Mouse (Mus musculus) right cerebral cortex, adult 18-20 months (tissue): ENCODE data around the gene Il21r.

Experiments
- DNase-seq: peaks from one replicate; pipeline ENCODE4 v3.0.0; 2022; ENCODE audit warnings: mixed read lengths

Gene Il21r

GRCm38 (mm10) chr7:125603185-125603631 is at the start of gene Il21r:
Gene Il21r, plus strand, starts transcription at chr7:125603429.
- peak; percentile 17 for DNase-seq

- no peak for DNase-seq
Observed at GRCm38 (mm10) chr7:125553653-125554428, 49.4 kb upstream of the Il21r start.

GRCm38 (mm10) chr7:125554456-125555114 is 48.6 kb upstream of the Il21r start:
- DNase-seq = no peak

- DNase-seq = no peak
Observed at GRCm38 (mm10) chr7:125555351-125555872, 47.8 kb upstream of the Il21r start.

GRCm38 (mm10) chr7:125556096-125556495 is 47.1 kb upstream of the Il21r start:
- DNase-seq = no peak

- no peak for DNase-seq
Observed at GRCm38 (mm10) chr7:125556865-125557264, 46.4 kb upstream of the Il21r start.

GRCm38 (mm10) chr7:125558401-125558945 is 44.8 kb upstream of the Il21r start:
- no peak for DNase-seq

GRCm38 (mm10) chr7:125558997-125559396 is 44.2 kb upstream of the Il21r start:
- no peak for DNase-seq

GRCm38 (mm10) chr7:125559537-125559936 is 43.7 kb upstream of the Il21r start:
- no peak for DNase-seq

GRCm38 (mm10) chr7:125560146-125560785 is 43.0 kb upstream of the Il21r start:
- no peak for DNase-seq

- DNase-seq = peak; percentile 28
Observed at GRCm38 (mm10) chr7:125561085-125561690, 42.0 kb upstream of the Il21r start.

- no peak for DNase-seq
Observed at GRCm38 (mm10) chr7:125562413-125562812, 40.8 kb upstream of the Il21r start.

- DNase-seq = no peak
Observed at GRCm38 (mm10) chr7:125563093-125563492, 40.1 kb upstream of the Il21r start.

- DNase-seq = no peak
Observed at GRCm38 (mm10) chr7:125564316-125565024, 38.8 kb upstream of the Il21r start.

- no peak for DNase-seq
Observed at GRCm38 (mm10) chr7:125565516-125566285, 37.5 kb upstream of the Il21r start.

- no peak for DNase-seq
Observed at GRCm38 (mm10) chr7:125566420-125566819, 36.8 kb upstream of the Il21r start.

GRCm38 (mm10) chr7:125568888-125569287 is 34.3 kb upstream of the Il21r start:
- no peak for DNase-seq

GRCm38 (mm10) chr7:125571891-125572290 is 31.3 kb upstream of the Il21r start:
- DNase-seq = no peak

- no peak for DNase-seq
Observed at GRCm38 (mm10) chr7:125572737-125573136, 30.5 kb upstream of the Il21r start.

GRCm38 (mm10) chr7:125573849-125574248 is 29.4 kb upstream of the Il21r start:
- no peak for DNase-seq

- DNase-seq = no peak
Observed at GRCm38 (mm10) chr7:125574832-125575231, 28.4 kb upstream of the Il21r start.
